Mouse (Mus musculus) megakaryocyte progenitor cell, adult 5-6 weeks (primary cell): ENCODE results near the gene Cpeb3. TPM values are rescaled to one million over a fixed set of nuclear protein-coding genes. Genes with fewer than 3 reads are reported as not detected.
"Not testable (repeated sequence)": the region's sequence is repeated elsewhere in the genome, so short reads cannot be mapped to it uniquely, and the experiment has no call there.

Source experiments
- ATAC-seq: replicated peaks from 2 replicates; pipeline ENCODE4 v1.8.0; 2016; ENCODE audit warnings: mild to moderate bottlenecking, moderate TSS enrichment, inconsistent platforms; ENCODE audit not compliant: poor library complexity
- total RNA-seq, 2 experiments: library from RNA; stranded (forward) in 1 of 2; stranded (reverse) in 1 of 2; fragments of 157-497, 149-512 nt in 1 of 2; fragments of 200-1000 nt in 1 of 2; gene quantifications; 2 replicates each; pipeline versions ENCODE4 v1.2.3 to v1.2.4; 2015 to 2017

Gene Cpeb3
- total RNA-seq, 2 experiments from 2014 or later = 0.12 to 0.49 TPM

DNA sequence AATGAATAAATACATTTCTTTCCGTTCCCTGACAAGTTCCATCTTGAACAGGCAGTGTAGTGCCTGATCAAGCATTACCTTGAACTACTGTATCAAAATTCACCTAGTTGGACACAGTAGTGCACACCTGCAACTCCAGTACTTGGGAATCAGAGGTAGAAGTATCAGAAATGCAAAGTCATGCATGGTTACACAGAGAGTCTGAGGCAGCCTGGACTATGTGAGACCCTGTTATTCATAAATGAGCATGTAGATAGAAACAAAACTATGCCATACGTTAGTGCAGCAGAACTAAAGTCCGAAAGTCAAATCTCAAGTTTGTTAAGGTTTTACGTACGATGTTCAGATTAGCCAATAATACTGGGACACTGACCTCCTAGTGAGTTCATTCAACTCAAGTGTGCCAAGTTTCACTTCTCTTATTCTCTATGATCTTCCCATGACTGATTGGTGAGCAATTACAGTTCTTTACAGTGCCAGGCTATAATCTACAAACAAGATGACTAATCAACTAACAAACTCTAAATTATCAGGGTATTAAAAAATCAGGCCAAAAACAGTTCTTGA is 51.5 kb downstream of the Cpeb3 start:
- ATAC-seq = peak; percentile 84

DNA sequence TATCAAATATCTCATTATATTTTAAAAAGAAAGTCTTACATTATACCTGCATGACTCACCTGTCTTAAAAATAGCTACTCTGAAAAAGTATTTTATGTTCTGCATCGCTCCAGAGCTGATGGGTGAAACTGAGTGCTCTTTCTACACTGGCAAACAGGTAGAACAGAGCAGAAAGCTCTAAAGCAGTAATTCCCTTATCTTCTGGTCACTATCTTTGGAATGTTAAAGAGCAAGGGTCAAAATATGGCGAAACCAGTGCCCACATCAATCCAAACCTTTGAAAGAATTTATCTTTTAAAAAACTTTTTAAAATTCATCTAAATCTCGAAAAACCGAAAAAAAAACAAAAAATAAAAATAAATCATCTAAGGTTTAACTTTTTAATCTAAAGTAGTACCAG is 52.4 kb downstream of the Cpeb3 start:
- no peak for ATAC-seq

GRCm38 (mm10) chr19:37147145-37147544 is 61.3 kb downstream of the Cpeb3 start:
- peak; percentile 90 for ATAC-seq

GRCm38 (mm10) chr19:37145846-37146245 is 62.6 kb downstream of the Cpeb3 start:
- ATAC-seq = no peak

DNA sequence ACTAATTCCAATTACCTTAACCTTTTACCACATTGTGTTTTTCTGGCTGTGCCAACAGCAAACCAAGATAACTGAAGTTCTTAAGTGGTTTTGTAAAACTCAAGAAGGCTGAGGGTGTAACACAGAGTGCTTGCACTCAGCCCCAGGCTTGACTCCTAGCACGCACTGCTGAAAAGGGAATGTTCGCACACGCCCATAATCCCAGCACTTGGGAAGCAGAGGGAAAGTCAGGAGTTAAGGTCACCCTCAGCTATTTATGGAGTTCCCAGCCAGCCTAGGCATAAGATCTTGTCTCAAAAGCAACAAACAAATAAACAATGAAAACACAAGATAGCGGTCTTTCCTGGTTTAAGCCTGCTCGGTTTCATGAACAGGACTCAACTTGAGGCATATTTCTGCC is 63.0 kb downstream of the Cpeb3 start:
- no peak for ATAC-seq

DNA sequence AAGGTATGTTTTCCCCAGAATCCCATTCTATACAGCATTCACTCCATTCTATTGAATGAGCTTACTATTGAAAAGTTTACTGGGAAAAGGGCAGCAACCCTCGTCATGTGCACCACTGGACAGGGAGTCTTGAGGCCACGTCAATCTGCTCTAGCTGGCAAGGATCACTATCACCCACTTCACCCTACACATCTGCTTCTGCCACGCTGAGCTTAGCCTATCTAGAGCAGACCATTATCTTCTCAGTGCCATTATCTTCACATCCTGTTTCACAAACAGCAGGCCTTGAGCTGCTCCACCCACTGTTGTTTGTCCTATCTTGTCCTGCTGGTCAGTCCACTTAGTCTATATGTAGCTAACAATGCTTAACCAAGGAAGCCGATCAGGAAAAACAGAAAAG is 66.8 kb downstream of the Cpeb3 start:
- peak; percentile 83 for ATAC-seq

GRCm38 (mm10) chr19:37137133-37137532 is 71.3 kb downstream of the Cpeb3 start:
- peak; percentile 37 for ATAC-seq

- ATAC-seq = not testable (repeated sequence)
These were observed 72.9 kb downstream of the Cpeb3 start for GRCm38 (mm10) chr19:37135459-37135858.

GRCm38 (mm10) chr19:37133666-37134065 is 74.7 kb downstream of the Cpeb3 start:
- no peak for ATAC-seq

DNA sequence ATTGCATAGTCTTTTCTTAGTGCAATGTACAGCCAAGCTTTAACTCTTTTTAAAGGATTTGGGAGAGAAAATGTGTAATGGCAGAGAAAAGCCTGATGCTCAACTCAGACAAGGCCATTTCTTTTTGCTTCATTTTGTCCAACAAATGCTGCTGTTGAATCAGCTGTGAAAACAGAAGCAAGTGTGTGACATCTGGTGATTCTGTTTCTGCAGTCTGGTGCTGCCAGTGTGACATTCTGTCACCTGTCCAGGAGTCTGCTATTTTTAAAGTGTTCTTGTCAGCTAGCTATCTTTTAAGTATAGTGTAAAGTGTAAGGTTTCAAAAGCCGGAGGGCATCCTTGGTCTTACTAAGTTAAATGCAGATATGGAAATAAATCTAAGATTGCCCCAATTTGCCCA is 76.7 kb downstream of the Cpeb3 start:
- ATAC-seq = no peak

DNA sequence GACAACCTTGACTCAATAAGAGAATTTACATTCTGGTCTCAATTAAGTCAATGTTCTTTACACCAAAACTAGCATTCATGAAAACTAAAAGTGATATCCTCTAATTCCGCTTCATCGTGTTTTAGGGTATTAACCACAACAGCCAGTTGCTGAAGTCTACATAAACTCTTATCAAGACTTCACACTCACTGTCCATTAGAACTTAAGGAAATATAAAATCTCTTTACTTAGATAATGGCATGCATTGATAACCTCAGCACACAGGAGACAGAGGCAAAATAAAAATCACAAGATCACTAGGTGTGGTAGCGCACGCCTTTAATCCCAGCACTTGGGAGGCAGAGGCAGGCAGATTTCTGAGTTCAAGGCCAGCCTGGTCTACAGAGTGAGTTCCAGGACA is 79.9 kb downstream of the Cpeb3 start:
- ATAC-seq = no peak

- no peak for ATAC-seq
These were observed 81.3 kb downstream of the Cpeb3 start for GRCm38 (mm10) chr19:37127018-37127567.

DNA sequence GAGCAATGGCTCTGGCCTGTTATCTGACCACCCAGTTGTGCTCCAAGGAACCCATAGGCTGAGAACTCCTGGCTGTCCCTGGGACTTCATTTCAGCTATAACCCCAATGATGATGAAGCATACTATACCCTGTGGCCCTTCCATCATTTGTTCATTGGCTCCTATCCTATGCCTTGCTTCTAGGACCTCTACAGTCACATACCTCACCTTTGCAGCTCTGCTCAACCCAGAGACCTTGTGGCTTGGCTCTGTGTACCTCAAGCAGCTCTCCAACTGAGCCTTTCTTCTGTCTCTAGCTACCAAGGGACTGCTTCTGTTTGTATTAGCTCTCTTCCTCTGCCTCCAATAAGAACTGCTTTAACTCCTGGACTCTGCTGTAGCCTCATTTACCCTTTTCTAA is 83.4 kb downstream of the Cpeb3 start:
- no peak for ATAC-seq

DNA sequence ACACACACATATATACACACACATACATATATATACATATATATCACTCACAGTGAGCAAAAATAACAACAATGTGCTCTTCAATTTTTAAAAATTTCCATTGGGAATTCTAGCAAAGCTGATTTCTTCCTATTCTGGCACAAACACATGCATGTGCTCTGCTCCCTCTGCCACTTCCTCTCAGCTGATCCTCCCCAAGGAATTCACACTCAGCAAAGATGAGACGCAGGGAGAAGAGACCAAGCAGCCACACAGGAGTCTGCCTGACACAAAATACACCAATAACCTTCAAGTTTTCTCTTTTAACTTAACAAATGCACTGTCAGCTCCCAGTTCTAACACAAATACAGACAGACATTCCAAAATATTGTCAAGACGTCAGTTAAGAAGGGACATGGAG is 89.1 kb downstream of the Cpeb3 start:
- no peak for ATAC-seq

- ATAC-seq = no peak
These were observed 92.6 kb downstream of the Cpeb3 start for GRCm38 (mm10) chr19:37115824-37116223.

DNA sequence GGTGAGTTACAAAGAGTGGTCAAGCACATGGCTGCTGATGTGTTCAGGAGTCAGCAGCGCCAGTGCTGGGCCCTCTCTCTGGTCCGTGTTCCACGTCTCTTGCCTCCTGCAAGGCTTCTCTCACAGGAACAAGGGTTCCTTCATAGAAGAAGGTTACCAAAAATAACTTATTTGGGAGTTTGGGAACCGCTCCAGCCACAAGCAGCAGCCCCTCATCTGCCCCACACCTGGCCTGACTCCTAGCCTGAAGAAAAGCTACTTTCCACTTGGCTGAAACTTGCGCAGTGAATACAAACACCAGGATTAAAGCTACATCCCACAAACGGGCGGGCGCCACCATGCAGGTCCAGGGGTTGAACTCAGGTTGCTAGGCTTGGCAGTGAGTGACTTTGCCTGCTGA is 93.0 kb downstream of the Cpeb3 start:
- no peak for ATAC-seq

- ATAC-seq = no peak
These were observed 96.6 kb downstream of the Cpeb3 start for GRCm38 (mm10) chr19:37111831-37112230.

GRCm38 (mm10) chr19:37110494-37110893 is 97.9 kb downstream of the Cpeb3 start:
- peak; percentile 94 for ATAC-seq

DNA sequence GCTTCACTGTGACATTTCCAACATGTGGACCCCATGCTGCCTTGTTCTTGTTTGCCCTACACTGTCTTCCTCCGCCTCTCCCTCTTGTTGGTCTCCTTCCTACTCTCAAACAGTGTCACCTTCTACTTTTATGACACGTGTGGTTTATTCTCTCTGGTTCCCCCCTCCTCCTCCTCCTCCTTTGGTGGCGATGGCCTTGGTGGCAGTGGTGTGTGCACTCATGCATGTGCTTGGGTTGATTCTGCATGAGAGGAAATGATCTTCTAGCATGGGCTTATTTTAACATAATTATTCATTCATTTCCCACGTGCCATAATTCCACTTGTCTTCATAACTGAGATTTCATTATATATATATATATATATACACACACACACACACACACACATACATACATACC is 98.5 kb downstream of the Cpeb3 start:
- ATAC-seq = no peak

GRCm38 (mm10) chr19:37100689-37101088 is 107.7 kb downstream of the Cpeb3 start:
- ATAC-seq = peak; percentile 48; the same call in 1 of the 2 replicates

DNA sequence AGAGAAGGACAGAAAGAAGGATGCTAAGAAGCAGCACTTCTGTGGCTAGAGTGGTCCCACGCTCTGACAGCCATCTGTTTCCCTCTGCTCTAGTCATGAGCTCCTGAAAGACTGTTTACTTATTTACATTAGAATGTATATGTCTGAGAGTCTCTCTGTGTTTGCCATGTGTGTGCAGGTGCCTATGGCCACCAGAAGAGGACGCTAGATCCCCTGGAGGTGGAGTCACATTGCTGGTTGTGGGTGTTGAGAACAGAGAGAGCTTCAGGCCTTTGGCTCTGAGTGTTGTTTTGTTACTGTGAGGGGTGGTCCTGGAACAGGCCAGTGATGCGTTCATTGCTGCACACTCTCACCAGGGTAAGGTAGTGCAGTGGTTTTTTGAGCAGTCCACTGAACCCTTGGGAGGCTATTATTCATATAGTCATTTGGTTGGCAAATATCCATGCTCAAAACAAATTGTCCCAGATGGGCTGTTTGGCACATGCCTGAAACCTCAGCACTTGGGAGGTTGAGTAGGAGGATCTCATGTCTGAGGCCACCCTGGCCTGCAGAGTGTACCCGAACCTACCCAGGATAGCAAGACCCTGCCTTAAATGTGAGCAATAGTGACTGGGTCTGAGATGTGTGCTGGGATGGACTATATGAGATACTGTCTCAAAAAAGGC is 112.6 kb downstream of the Cpeb3 start:
- no peak for ATAC-seq

- ATAC-seq = no peak
These were observed 115.2 kb downstream of the Cpeb3 start for GRCm38 (mm10) chr19:37093181-37093580.
